Mouse (Mus musculus) lung, adult 2 months (tissue): ENCODE measurements around the gene 1700113H08Rik.

Experiments used
- CTCF ChIP-seq: fragments of 200-500 bp; IDR thresholded peaks from 2 replicates; pipeline ENCODE4 v1.5.1; 2011; ENCODE audit warnings: mild to moderate bottlenecking, low read length, control low read depth; ENCODE audit not compliant: insufficient read depth
- POLR2A ChIP-seq: fragments of 200-500 bp; IDR thresholded peaks from 2 replicates; pipeline ENCODE4 v1.6.1; 2011; ENCODE audit warnings: low read depth, mild to moderate bottlenecking, control low read depth, low read length, borderline replicate concordance; ENCODE audit errors: extremely low read depth

GRCm38 (mm10) chr10:87020711-87021110 lies 37.1 kb upstream of the 1700113H08Rik start:
- TF ChIP-seq CTCF, result peak; percentile 23; the same call in 1 of the 2 replicates
- no peak for TF ChIP-seq POLR2A
